Mouse (Mus musculus): ENCODE measurements around the gene Bmpr2. TPM values are rescaled to one million over a fixed set of nuclear protein-coding genes. Genes with fewer than 3 reads are reported as not detected.
A peak's percentile ranks its signal among the peaks of the same experiment; 100 is the strongest.

Gene Bmpr2
- total RNA-seq, 2 experiments from 2014 or later, result 93.4 to 103 TPM

DNA sequence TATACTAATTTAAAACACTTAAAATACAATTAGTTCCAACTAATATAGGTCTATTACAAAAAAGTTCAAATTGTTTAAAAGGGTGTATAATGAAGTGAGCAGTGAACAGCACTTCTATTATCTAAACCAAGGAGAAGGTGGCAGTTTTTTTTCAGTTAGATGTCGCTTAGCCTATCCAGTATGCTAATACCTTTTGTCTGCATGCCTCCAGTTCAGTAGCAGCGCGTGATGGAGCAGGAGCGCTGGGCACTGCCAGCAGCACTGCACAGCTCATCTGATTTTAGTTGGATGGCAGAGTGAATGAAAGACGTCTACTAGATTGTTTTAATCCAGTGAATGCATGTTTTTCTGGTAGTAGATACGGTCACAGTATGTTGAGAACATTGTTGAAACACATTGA lies 25.8 kb downstream of the Bmpr2 start:
- intact Hi-C loops (cut with DNase I), result no loop called here
- no peak for DNase-seq (ENCODE audit: low spot score in 2 of 2)

DNA sequence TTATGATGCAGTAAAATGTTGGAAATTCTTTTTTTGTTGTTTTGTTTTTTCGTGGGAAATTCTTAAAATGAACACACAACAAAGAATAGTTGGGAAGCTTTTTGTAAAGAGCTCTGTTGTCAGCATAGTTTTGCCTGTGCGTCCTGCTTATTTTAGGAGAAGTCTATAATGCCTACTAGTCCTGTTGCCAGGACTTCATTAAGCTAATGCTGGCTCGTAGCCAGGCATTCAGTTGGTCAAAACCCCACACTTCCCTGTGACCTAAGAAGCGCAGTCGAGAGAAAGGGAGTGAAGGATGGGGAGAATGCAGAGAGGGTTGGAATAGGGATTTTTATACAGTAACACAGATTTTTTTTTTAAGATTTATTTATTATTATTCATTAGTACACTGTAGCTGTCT lies 26.5 kb downstream of the Bmpr2 start:
- intact Hi-C loops (cut with DNase I), result no loop called here
- no peak for DNase-seq (ENCODE audit: low spot score in 2 of 2)

DNA sequence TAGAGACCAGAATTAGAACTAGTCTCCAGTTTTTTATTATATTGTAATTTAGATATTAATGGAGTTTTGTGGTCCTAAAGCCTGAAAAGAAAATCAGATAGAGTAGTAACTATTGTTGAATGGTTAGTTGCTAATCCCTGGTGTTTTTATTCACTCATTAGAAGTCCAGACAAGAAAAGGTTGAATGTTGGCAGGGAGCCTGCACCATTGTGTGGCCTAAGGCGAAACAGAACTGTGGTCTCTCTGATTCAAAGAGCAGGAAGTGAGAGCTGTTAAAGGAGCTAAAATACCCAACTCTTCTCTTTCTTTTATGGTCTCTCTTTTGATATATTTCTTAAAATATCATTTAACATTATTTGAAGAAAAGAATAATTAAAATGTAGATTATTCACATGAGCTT lies 32.1 kb downstream of the Bmpr2 start:
- no peak for DNase-seq (ENCODE audit: low spot score in 2 of 2)
- intact Hi-C loops (cut with DNase I), result no loop called here

GRCm38 (mm10) chr1:59797865-59798264 lies 34.7 kb downstream of the Bmpr2 start:
- DNase-seq (ENCODE audit: low spot score in 2 of 2), result no peak
- intact Hi-C loops (cut with DNase I), result no loop called here

- DNase-seq (ENCODE audit: low spot score in 2 of 2), result no peak
- intact Hi-C loops (cut with DNase I), result no loop called here
These were observed 41.2 kb downstream of the Bmpr2 start for GRCm38 (mm10) chr1:59804363-59804762.

- no peak for DNase-seq (ENCODE audit: low spot score in 2 of 2)
- intact Hi-C loops (cut with DNase I), result no loop called here
These were observed 46.7 kb downstream of the Bmpr2 start for GRCm38 (mm10) chr1:59809921-59810320.

DNA sequence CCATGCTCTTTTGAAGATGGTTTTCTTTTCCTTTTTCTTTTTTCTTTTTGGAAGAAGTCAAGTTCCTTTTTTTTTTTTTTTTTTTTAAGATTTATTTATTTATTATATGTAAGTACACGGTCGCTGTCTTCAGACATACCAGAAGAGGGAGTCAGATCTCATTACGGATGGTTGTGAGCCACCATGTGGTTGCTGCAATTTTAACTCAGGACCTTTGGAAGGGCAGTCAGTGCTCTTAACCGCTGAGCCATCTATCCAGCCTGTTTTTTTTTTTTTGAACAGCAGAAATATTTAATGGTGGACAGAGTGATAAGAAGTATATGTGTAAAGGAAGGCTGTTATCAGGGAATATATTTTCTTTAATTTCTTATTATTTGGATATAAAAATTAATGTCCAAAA lies 49.6 kb downstream of the Bmpr2 start:
- intact Hi-C loops (cut with DNase I), result no loop called here
- DNase-seq (ENCODE audit: low spot score in 2 of 2), result no peak

DNA sequence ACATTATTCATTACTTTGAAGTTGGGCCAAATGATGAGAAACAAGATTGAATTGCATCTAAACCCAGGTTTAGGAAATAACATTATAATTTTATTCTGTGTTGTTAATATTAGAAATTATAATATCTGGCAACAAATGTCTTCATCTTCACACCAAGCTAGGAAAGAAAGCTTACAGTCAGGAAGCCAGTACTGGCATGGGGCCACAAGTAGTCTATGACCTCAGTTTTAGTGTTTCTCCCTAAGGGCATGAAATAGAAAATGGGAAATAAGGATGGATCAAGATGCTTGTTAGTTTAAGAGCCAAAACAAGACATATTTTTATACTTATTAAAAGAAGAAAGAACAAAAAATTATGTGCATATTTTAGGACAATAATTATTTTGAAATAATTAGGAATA lies 62.2 kb downstream of the Bmpr2 start:
- no peak for DNase-seq (ENCODE audit: low spot score in 2 of 2)
- intact Hi-C loops (cut with DNase I), result loop anchor here (10.0 kb wide), 1 partner anchor 61 kb away; the partner anchor contains the start of gene Bmpr2

DNA sequence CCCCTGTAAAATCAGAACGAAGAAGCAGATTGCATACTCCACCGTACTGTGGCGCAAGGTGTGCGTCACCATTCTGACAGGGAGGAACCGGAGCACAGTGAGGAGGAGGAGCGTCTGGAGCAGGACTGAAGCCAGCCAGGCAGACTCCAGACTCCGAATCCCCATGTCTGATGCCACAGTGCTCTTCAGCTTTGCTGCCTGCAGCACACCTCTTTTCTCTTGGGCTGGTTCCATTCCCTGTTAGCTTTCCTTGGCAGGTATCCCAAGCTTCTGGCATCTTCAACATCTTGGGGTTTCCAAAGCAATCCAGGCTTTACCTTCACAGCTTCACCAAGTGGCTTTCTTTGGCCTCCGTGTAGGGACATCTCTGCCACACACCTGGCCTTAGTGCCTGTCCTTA lies 63.4 kb downstream of the Bmpr2 start:
- intact Hi-C loops (cut with DNase I), result loop anchor here (10.0 kb wide), 1 partner anchor 62 kb away; the partner anchor contains the start of gene Bmpr2

GRCm38 (mm10) chr1:59829410-59829809 lies 66.2 kb downstream of the Bmpr2 start:
- no peak for DNase-seq (ENCODE audit: low spot score in 2 of 2)
- intact Hi-C loops (cut with DNase I), result loop anchor here (10.0 kb wide), 1 partner anchor 65 kb away; the partner anchor contains the start of gene Bmpr2

More for the DNA sequence above, 63.4 kb downstream of the Bmpr2 start:
- peak; percentile 32 to 57 for DNase-seq (ENCODE audit: low spot score in 2 of 2)

DNA sequence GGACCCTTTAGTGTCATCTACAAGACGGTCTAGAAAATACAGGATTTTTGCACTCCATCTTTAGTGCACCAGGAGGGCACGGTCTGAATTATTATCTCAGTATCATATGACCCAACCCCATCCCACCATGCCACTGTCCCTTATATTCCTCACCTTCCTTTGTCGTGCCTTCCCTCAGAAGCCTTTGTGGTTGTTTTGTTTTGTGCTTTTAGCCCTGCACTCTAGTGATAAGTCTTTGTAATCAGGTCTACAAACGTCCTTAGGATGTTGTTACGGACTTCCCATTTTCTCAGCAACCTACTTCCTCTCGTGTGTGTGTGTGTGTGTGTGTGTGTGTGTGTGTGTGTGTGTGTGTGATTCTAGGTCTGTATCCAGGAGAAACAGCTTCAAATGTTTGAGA lies 67.0 kb downstream of the Bmpr2 start:
- intact Hi-C loops (cut with DNase I), result no loop called here
- no peak for DNase-seq (ENCODE audit: low spot score in 2 of 2)

- intact Hi-C loops (cut with DNase I), result no loop called here
- DNase-seq (ENCODE audit: low spot score in 2 of 2), result peak; percentile 12 to 15
These were observed 70.5 kb downstream of the Bmpr2 start for GRCm38 (mm10) chr1:59833723-59834122.

DNA sequence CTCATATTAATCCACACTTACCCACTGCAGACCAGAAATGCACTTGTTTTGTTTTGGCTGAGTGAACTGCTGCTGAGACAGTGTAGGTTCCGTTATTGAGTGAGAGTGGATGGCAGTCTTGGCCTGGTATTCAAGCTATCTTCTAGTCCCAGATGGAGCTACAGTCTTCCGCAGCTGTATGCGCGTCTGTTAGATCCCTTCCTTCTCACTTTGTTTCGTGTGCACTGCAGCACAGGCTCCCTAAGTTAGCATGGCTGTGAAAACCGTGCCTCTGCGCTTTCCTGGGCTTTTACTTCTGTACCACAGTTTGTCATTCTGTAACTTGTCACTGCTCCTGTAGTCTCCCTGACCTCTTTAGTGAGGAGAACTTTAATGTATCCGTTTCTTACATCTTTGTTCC lies 85.1 kb downstream of the Bmpr2 start:
- no peak for DNase-seq (ENCODE audit: low spot score in 2 of 2)
- intact Hi-C loops (cut with DNase I), result no loop called here

- no peak for DNase-seq (ENCODE audit: low spot score in 2 of 2)
- intact Hi-C loops (cut with DNase I), result no loop called here
These were observed 95.8 kb downstream of the Bmpr2 start for GRCm38 (mm10) chr1:59859046-59859445.

DNA sequence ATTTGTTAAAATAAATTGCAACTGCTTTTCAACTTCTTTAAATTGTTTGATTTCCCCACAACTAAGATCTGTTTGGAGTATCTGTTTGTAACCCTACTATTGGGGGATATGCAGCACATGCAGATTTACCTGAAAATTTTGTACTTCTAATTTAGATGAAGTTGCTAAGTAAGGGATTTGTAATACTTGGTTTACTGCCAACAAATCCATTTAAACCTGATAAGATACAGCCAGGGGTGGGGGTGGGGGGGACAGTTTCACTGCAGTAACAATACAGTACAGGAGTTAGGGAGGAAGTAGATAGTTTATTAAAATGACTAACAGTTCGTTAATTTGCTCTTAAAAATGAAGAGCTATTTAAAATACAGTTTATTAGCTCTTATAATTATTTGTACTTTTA lies 98.9 kb downstream of the Bmpr2 start:
- intact Hi-C loops (cut with DNase I), result no loop called here
- DNase-seq (ENCODE audit: low spot score in 2 of 2), result no peak

- no peak for DNase-seq (ENCODE audit: low spot score in 2 of 2)
- intact Hi-C loops (cut with DNase I), result no loop called here
These were observed 104.8 kb downstream of the Bmpr2 start for GRCm38 (mm10) chr1:59868041-59868440.

DNA sequence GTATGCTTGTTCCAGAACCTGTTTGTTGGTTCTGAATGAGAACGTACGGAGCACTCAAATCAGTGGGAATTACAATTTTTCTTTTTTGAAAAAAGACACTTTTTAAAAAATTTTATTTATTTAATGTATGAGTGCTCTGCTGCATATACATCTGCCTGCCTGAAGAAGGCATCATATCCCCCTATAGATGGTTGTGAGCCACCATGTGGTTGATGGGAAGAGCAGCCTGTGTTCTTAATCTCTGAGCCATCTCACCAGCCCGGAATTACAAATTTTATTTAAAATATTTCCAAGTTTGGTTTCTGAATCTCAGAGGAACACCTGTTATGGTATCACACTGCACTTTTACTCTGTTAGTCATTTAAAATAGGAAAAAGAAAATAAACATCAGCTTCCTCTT lies 110.8 kb downstream of the Bmpr2 start:
- DNase-seq (ENCODE audit: low spot score in 2 of 2), result no peak
- intact Hi-C loops (cut with DNase I), result loop anchor here (10.0 kb wide), 1 partner anchor 109 kb away; the partner anchor contains the start of gene Bmpr2

- intact Hi-C loops (cut with DNase I), result loop anchor here (10.0 kb wide), 1 partner anchor 113 kb away; the partner anchor contains the start of gene Bmpr2
- DNase-seq (ENCODE audit: low spot score in 2 of 2), result no peak
These were observed 114.9 kb downstream of the Bmpr2 start for GRCm38 (mm10) chr1:59878098-59878497.

DNA sequence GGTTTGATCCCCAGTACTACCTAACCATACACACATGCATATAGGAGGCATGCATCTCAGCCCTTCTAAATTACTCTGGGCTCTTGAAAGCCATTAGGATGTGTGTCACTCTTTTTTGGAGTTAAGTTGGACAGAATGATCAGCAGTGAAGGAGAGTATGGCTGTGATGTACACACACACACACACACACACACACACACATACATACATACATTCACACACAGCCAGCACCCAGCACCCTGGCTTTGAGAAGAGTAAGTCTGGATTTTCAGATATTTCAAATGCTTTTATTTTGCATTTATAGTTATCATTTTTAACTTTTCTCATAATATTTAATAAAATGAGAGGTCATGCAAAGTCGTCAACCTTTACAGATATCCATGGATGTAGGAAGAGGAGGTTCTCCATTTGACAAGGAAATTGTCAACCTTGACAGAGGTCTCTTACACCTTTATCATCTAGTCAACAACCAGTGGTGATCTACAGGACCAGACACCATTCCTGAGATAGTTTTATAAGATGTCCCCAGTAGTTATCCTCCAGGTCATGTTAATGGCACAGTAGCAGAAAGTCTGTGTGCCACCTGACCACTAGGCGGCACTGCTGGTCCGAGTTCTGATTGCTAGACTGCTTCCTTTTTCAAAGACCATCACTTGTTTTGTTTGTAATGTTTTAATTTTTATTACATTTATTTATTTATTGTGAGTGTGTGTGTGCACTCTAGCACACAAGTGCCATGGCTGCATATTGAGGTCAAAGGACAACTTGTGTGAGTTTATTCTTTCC lies 120.3 kb downstream of the Bmpr2 start:
- DNase-seq (ENCODE audit: low spot score in 2 of 2), result peak; percentile 56 to 64
- intact Hi-C loops (cut with DNase I), result loop anchor here (2.0 to 5.0 kb wide), 2 partner anchors 84 to 117 kb away; no protein-coding TSS in a partner anchor

DNA sequence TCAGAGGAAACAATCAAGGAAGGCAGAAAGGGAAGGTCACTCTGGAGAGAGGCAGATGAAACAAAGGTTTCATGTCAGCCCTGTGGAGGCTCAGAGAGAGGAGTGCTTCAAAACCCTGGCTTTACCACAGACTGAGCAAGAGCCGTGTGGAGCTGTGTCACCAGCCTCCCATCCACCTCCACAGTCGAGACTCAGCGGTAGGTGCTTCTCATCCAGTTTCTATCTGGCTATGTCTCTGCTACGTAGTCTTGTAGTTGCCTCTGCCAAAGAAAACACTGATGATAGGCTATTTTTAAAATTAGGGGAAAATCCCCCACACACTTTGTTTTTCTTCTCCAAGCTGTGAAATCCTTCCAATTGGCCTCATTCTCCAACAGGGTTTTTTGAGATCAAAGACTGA lies 123.7 kb downstream of the Bmpr2 start:
- no peak for DNase-seq (ENCODE audit: low spot score in 2 of 2)
- intact Hi-C loops (cut with DNase I), result no loop called here

DNA sequence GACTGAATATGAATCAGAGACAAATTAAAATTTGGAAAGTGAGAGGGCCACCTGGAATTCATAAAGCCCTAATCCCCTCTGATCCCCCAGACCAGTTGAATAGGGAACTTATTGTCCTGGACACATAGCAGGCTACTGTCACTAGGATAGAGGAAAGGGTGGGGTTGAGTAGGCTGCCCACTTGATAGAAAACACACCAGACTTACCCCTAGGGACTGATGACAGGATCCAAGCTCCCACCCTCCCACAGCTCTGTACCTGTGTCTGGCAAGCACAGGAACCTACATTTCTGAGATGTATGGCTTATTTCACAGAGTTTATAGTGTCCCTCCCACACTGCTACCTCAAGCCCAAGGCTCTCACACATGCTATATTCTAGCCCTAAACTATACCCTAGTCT lies 124.8 kb downstream of the Bmpr2 start:
- DNase-seq (ENCODE audit: low spot score in 2 of 2), result no peak
- intact Hi-C loops (cut with DNase I), result no loop called here
